Mouse (Mus musculus): ENCODE data around the gene Tmem53.

GRCm38 (mm10) chr4:117280397-117280930 is 28.7 kb downstream of the Tmem53 start:
- TF ChIP-seq CTCF (IDR thresholded peaks at IDR 0.05; ENCODE audit: control insufficient read depth, insufficient read depth, insufficient replicate concordance, low read depth, low read length) (no peak), POLR2A (IDR thresholded peaks at IDR 0.05; ENCODE audit: control insufficient read depth, low read depth, low read length) (no peak)
